ENCODE assay signal across 19 mouse cellular contexts in the genomic region with DNA sequence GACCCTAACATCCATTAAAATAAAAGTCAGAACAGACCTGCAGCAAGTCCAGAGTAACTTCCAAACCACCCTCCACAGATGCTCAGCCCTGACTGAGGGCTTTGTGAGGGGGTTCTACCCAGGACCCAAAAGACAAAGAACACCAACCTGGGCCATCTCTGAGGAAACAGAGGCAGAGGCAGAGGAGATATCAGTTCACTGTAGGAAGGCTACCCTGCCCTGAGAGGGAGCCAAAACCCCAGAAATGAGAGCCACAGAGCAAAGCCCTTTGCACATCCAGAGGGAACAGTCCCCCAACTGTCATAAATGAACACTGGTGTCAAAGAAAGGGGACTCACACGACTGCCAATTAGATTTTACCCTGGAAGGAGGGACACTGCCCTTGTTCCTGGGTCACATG.
DNase-seq lines count a peak whose midpoint lies in the region; ATAC-seq and TF ChIP-seq lines count a peak whose summit lies in the region.
"Had no signal": no experiment of that assay in that cellular context is flagged by ENCODE, and none has a peak within 500 bp of the region (broad histone marks: within the 10 kb centered on the region; RNA-seq: fewer than 3 reads in every experiment).

No protein-coding gene starts in this region.

- no peak overlapping the region for H3K4me2 ChIP-seq in heart, embryonic 11.5 days
- H3K4me2 ChIP-seq in liver, embryonic 13.5 days = no peak overlapping the region
- H3K4me2 ChIP-seq in liver, embryonic 12.5 days = no peak overlapping the region
- H3K4me2 ChIP-seq: embryonic facial prominence, embryonic 15.5 days; kidney, embryonic 15.5 days; neural tube, embryonic 13.5 days had no signal

- no peaks in the 10 kb centered on the region for H3K9me3 ChIP-seq in heart, embryonic 10.5 days
- H3K9me3 ChIP-seq in heart, embryonic 11.5 days (replicated peaks; ENCODE audit: control insufficient read depth, low read length) = no peaks in the 10 kb centered on the region
- H3K9me3 ChIP-seq in liver, embryonic 13.5 days (replicated peaks) = no peaks in the 10 kb centered on the region
- H3K9me3 ChIP-seq in liver, embryonic 12.5 days (replicated peaks) = no peaks in the 10 kb centered on the region
- H3K9me3 ChIP-seq in MEL (replicated peaks; ENCODE audit: insufficient read depth, low read length) = no peaks in the 10 kb centered on the region
- H3K9me3 ChIP-seq: embryonic facial prominence, embryonic 15.5 days; G1E; kidney, embryonic 15.5 days; neural tube, embryonic 13.5 days had no signal

- no peaks in the 10 kb centered on the region for H3K79me2 ChIP-seq in MEL (ENCODE audit: control insufficient read depth, insufficient read depth, low read length, poor library complexity)

- peaks cover 69% of the 10 kb centered on the region for H3K36me3 ChIP-seq in heart, embryonic 10.5 days
- peaks cover 12% of the 10 kb centered on the region for H3K36me3 ChIP-seq in heart, embryonic 11.5 days (ENCODE audit: control insufficient read depth, insufficient read depth, low read length)
- peaks cover 53% of the 10 kb centered on the region for H3K36me3 ChIP-seq in liver, embryonic 13.5 days
- H3K36me3 ChIP-seq in liver, embryonic 12.5 days = peaks cover 71% of the 10 kb centered on the region
- no peaks in the 10 kb centered on the region; a peak in 1 of 4 replicates for H3K36me3 ChIP-seq in MEL (ENCODE audit: control insufficient read depth in 1 of 2, insufficient read depth in 2 of 2, low read length in 2 of 2)

- TF ChIP-seq POLR2A in cerebellum, adult 2 months (IDR thresholded peaks at IDR 0.05; ENCODE audit: borderline replicate concordance, insufficient read depth, low read length) = no peak
- no peak for TF ChIP-seq POLR2A in MEL (IDR thresholded peaks at IDR 0.05; ENCODE audit: control insufficient read depth in 1 of 2, insufficient read depth in 1 of 2, low read depth in 1 of 2, low read length in 2 of 2, poor library complexity in 1 of 2)

- no peak overlapping the region for H3K4me3 ChIP-seq in cerebellum, adult 2 months (replicated peaks; ENCODE audit: insufficient read depth, low read depth, low read length)
- H3K4me3 ChIP-seq in heart, embryonic 10.5 days = no peak overlapping the region
- no peak overlapping the region for H3K4me3 ChIP-seq in heart, embryonic 11.5 days (ENCODE audit: low read depth, low read length)
- no peak overlapping the region for H3K4me3 ChIP-seq in liver, embryonic 13.5 days (replicated peaks)
- no peak overlapping the region for H3K4me3 ChIP-seq in liver, embryonic 12.5 days
- H3K4me3 ChIP-seq in MEL (ENCODE audit: control insufficient read depth in 1 of 2, insufficient read depth in 1 of 2, low read depth in 2 of 2, low read length in 2 of 2) = no peak overlapping the region
- H3K4me3 ChIP-seq: embryonic facial prominence, embryonic 15.5 days; kidney, embryonic 15.5 days; neural tube, embryonic 13.5 days had no signal

- H3K27me3 ChIP-seq in cerebellum, adult 2 months (ENCODE audit: control insufficient read depth, insufficient read depth, low read length) = no peaks in the 10 kb centered on the region
- H3K27me3 ChIP-seq in heart, embryonic 10.5 days (ENCODE audit: insufficient read depth, poor library complexity, severe bottlenecking) = no peaks in the 10 kb centered on the region
- H3K27me3 ChIP-seq in heart, embryonic 11.5 days (ENCODE audit: control insufficient read depth, insufficient read depth, low read length) = no peaks in the 10 kb centered on the region
- no peaks in the 10 kb centered on the region for H3K27me3 ChIP-seq in liver, embryonic 13.5 days
- no peaks in the 10 kb centered on the region for H3K27me3 ChIP-seq in liver, embryonic 12.5 days (replicated peaks)
- H3K27me3 ChIP-seq in MEL (ENCODE audit: control insufficient read depth in 1 of 2, insufficient read depth in 2 of 2, low read length in 2 of 2) = no peaks in the 10 kb centered on the region
- H3K27me3 ChIP-seq: embryonic facial prominence, embryonic 15.5 days; kidney, embryonic 15.5 days; neural tube, embryonic 13.5 days had no signal

- 60% methylated on average over 1 of the region's 1 CpGs for WGBS in cerebellum, adult 2 months
- 88% methylated on average over 1 of the region's 1 CpGs for WGBS in heart, embryonic 10.5 days
- WGBS in heart, embryonic 11.5 days (ENCODE audit: insufficient replicate concordance) = 75% methylated on average over 1 of the region's 1 CpGs
- WGBS in liver, embryonic 13.5 days (ENCODE audit: insufficient replicate concordance) = 71% methylated on average over 1 of the region's 1 CpGs
- 58% methylated on average over 1 of the region's 1 CpGs for WGBS in liver, embryonic 12.5 days (ENCODE audit: insufficient replicate concordance)

- TF ChIP-seq RAD21 in MEL (IDR thresholded peaks at IDR 0.05; ENCODE audit: low read depth, low read length) = peak; percentile 11

- TF ChIP-seq EP300 in MEL (IDR thresholded peaks at IDR 0.05; ENCODE audit: low read depth in 1 of 2, low read length in 2 of 2) = no peak

- H3K4me1 ChIP-seq in cerebellum, adult 2 months (ENCODE audit: control insufficient read depth, insufficient read depth, low read length) = peaks cover 56% of the 10 kb centered on the region
- peaks cover 8% of the 10 kb centered on the region for H3K4me1 ChIP-seq in heart, embryonic 10.5 days
- no peaks in the 10 kb centered on the region for H3K4me1 ChIP-seq in heart, embryonic 11.5 days (ENCODE audit: control insufficient read depth, insufficient read depth, low read length)
- no peaks in the 10 kb centered on the region for H3K4me1 ChIP-seq in liver, embryonic 13.5 days (replicated peaks)
- no peaks in the 10 kb centered on the region for H3K4me1 ChIP-seq in liver, embryonic 12.5 days
- H3K4me1 ChIP-seq in MEL (ENCODE audit: control insufficient read depth in 1 of 2, insufficient read depth in 2 of 2, low read length in 2 of 2) = no peaks in the 10 kb centered on the region
- H3K4me1 ChIP-seq: neural tube, embryonic 13.5 days had no signal

- ATAC-seq in heart, embryonic 11.5 days (replicated peaks; ENCODE audit: insufficient number of reproducible peaks, low FRiP score, low TSS enrichment) = no peak
- no peak for ATAC-seq in liver, embryonic 13.5 days (ENCODE audit: low read depth)
- no peak for ATAC-seq in liver, embryonic 12.5 days
- ATAC-seq: CD4-positive, CD25-positive, alpha-beta regulatory T cell, adult 4 months had no signal

- peak; percentile 19; the same call in 1 of the 2 replicates for TF ChIP-seq CTCF in cerebellum, adult 2 months (IDR thresholded peaks at IDR 0.05; ENCODE audit: borderline replicate concordance, insufficient read depth, low read depth, low read length)
- TF ChIP-seq CTCF in MEL (IDR thresholded peaks at IDR 0.05 in 2 of 3, conservative IDR thresholded peaks at IDR 0.05 in 1 of 3; ENCODE audit: control insufficient read depth in 1 of 3, insufficient read depth in 1 of 3, low read depth in 2 of 3, low read length in 3 of 3, poor library complexity in 1 of 3, severe bottlenecking in 1 of 3) = peak in 1 of 3 experiments; percentile 8; a peak in 1 of 6 replicates

- H3K27ac ChIP-seq in cerebellum, adult 2 months (ENCODE audit: insufficient read depth, low read length) = peak overlapping the region; percentile 56
- H3K27ac ChIP-seq in heart, embryonic 10.5 days = no peak overlapping the region
- no peak overlapping the region for H3K27ac ChIP-seq in heart, embryonic 11.5 days (ENCODE audit: low read depth, low read length)
- peak overlapping the region; percentile 13; the same call in 1 of the 2 replicates for H3K27ac ChIP-seq in liver, embryonic 13.5 days
- no peak overlapping the region for H3K27ac ChIP-seq in liver, embryonic 12.5 days
- H3K27ac ChIP-seq in MEL (ENCODE audit: control insufficient read depth, low read depth, low read length) = no peak overlapping the region
- H3K27ac ChIP-seq: embryonic facial prominence, embryonic 15.5 days; kidney, embryonic 15.5 days; neural tube, embryonic 13.5 days had no signal

- H3K9ac ChIP-seq in heart, embryonic 11.5 days (ENCODE audit: low read depth, low read length) = no peak overlapping the region
- no peak overlapping the region for H3K9ac ChIP-seq in liver, embryonic 13.5 days
- no peak overlapping the region; the same call in 1 of the 2 replicates for H3K9ac ChIP-seq in liver, embryonic 12.5 days
- no peak overlapping the region for H3K9ac ChIP-seq in MEL (ENCODE audit: control insufficient read depth, low read depth, low read length, poor library complexity, severe bottlenecking)
- H3K9ac ChIP-seq: embryonic facial prominence, embryonic 15.5 days; kidney, embryonic 15.5 days; neural tube, embryonic 13.5 days had no signal

- peak in 1 of 2 experiments; percentile 38 for DNase-seq in cerebellum, adult 2 months
- no peak for DNase-seq in cerebellum, adult 11-12 months
- DNase-seq in heart, embryonic 10.5 days (ENCODE audit: low spot score) = peak; percentile 70
- no peak for DNase-seq in liver, embryonic 13.5 days
- DNase-seq in MEL (ENCODE audit: low read depth, low spot score) = no peak
- no peak for DNase-seq in right cerebral cortex, postnatal 36 days (ENCODE audit: low spot score in 2 of 2)
- DNase-seq: adrenal gland, postnatal 25 days; gastrocnemius, postnatal 10 days; lung, adult 18-20 months; lung, postnatal 36 days; right cerebral cortex, adult 18-20 months; thymus, postnatal 36 days had no signal

TF ChIP-seq in MEL, 35 proteins besides CTCF, POLR2A, EP300 and RAD21:
- TF ChIP-seq MAFK (IDR thresholded peaks at IDR 0.05; ENCODE audit: borderline replicate concordance, low read depth, low read length) = no peak
- no peak for TF ChIP-seq MYC (IDR thresholded peaks at IDR 0.05; ENCODE audit: low read depth, low read length)
- no peak for TF ChIP-seq USF2 (IDR thresholded peaks at IDR 0.05; ENCODE audit: borderline replicate concordance in 1 of 2, insufficient read depth in 1 of 2, low read depth in 1 of 2, low read length in 2 of 2)
- no peak for TF ChIP-seq POLR2AphosphoS5 (IDR thresholded peaks at IDR 0.05; ENCODE audit: borderline replicate concordance, low read depth, low read length)
- no peak for TF ChIP-seq UBTF (IDR thresholded peaks at IDR 0.05; ENCODE audit: borderline replicate concordance, insufficient read depth, low read depth, low read length)
- TF ChIP-seq ZNF384 (IDR thresholded peaks at IDR 0.05; ENCODE audit: low read depth, low read length) = no peak
- TF ChIP-seq MAZ (IDR thresholded peaks at IDR 0.05; ENCODE audit: low read depth, low read length) = no peak
- no peak for TF ChIP-seq NRF1 (IDR thresholded peaks at IDR 0.05; ENCODE audit: insufficient read depth, low read depth, low read length, poor library complexity, severe bottlenecking)
- no peak for TF ChIP-seq CHD2 (IDR thresholded peaks at IDR 0.05; ENCODE audit: low read length)
- TF ChIP-seq NELFE (IDR thresholded peaks at IDR 0.05; ENCODE audit: low read depth, low read length) = no peak
- no peak for TF ChIP-seq SMC3 (IDR thresholded peaks at IDR 0.05; ENCODE audit: low read depth, low read length)
- no peak for TF ChIP-seq KAT2A (conservative IDR thresholded peaks at IDR 0.05; ENCODE audit: low read depth, low read length)
- TF ChIP-seq E2F4 (IDR thresholded peaks at IDR 0.05; ENCODE audit: borderline replicate concordance, low read depth, low read length) = no peak
- no peak for TF ChIP-seq CHD1 (IDR thresholded peaks at IDR 0.05; ENCODE audit: low read depth, low read length)
- TF ChIP-seq JUND (IDR thresholded peaks at IDR 0.05; ENCODE audit: low read depth, low read length) = no peak

Comparison
In these comparisons a context has a peak if more than half of its experiments do, and no peak if none do; other contexts are left out.
1. H3K27ac ChIP-seq: peak in cerebellum, adult 2 months (single experiment) and liver, embryonic 13.5 days (single experiment); none in heart, embryonic 10.5 days (single experiment), heart, embryonic 11.5 days (single experiment), liver, embryonic 12.5 days (single experiment) and MEL (single experiment).